Mouse (Mus musculus) ovary, postnatal 36 days (tissue): ENCODE measurements at regions not wholly inside any gene's neighbourhood (a gene's known extent, or its start where the extent isn't known, plus 50 kb on each side); places are given as distances from the start of the nearest gene placed in this dataset.

Experiments
- DNase-seq: peaks from one replicate; pipeline ENCODE4 v3.0.0; 2022; ENCODE audit warnings: low spot score, mixed read lengths

DNA sequence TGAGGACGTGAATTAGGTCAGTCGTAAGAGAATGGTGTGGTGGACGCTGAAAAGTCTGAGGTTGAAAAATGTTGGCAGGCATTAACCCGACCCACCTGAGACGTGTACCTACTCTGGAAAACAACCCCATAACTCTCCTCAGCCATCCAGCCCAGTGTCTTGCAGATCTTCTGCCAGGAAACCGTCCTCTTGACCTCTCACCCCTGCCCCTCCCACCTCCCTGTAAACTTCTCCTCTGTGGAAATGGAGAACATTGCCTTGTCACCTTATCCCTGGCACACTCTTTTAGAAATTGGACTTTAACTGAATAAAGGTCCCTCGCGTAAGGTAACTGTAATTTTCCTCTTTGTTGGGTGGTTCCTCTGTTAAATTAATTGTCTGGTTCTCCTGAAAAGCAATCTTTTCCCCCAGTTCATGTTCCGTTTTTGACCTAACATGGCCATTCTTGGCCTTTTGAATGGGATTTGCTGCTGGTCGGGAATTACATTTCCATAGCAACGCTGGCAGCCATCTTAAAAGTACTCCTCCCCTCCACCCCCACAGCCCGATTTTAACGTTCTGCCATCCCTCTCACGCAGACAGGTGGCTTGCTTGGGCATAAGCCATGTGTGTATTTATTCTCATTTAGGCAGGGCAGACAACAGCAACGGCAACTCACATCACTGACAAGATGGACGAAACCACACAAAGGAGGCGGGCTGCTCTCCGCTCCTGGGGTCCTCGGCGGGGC, 196.8 kb upstream of the 4931429L15Rik start:
- DNase-seq: no peak

DNA sequence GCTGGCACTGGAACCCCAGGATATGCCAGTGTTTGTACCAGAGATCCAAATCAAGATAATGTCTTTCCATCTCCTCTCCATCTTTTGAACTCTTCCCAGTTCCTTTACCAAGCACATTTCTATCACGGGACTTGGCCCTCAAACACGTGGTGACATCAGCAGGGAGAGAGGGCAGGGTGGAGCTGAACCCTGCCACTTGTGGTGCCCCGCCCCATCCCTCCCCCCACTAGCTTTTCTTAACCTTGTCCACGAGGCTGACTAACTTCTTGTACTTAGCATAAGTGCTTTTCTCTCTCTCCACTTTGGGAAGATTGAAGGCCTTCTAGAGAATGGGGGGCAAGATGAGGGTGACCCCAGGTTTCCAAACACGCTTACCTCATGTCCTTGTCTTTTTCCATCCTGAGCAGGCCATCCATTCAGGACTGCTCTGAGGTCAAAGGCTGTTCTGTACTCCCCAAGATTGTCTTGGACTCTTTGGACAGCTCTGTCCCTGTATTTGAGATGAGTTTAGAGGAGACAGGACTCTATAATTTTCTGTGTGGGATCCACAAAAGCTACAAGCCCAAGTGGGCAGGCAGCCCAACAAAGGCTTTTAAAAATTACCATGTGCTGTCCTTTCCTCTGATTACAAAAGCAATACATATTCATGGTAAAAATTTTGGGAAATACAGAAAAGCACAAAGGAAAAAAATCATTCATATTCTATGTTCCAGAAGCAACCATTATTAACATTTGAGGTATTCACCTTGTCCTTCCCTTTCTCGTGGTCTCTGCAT, 192.7 kb upstream of the 4931429L15Rik start:
- no peak for DNase-seq

DNA sequence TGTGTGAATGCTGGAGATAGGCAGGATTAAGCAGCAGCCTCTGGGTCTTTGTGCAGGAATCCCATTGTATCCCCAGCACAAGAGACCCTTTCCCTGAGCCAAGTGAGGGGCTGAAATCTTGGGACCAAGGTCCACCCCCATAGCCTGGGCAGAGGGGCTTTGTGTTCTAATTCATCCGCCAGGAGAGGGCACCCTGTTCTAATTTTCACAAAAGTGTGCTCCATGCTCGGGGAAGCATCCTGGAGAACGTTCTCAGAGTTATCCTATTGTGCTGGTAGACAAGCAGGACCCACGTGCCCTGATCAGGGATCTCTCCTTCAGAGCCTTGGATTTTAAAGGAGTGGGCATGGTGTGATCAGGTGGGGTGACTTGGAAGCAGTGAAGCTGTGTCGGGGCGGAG, 191.5 kb upstream of the 4931429L15Rik start:
- DNase-seq: no peak

DNA sequence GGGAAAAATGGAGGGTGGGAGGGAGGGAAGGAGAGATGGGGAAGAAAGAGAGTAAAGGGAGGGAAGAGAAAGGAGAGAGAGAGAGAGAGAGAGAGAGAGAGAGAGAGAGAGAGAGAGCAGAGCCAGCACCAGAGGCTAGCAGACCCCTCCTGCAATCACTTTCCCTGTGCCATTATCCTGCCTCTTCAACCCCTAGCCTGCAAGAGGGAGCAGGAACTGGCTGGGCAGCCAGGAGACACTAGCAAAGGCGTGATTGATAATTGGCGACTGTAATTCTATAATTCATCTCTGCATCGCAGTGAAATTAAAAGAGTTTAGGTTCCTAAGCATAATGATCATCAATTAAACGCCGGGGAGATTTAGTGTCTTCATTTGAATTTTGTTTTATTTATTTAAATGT, 190.1 kb upstream of the 4931429L15Rik start:
- no peak for DNase-seq

DNA sequence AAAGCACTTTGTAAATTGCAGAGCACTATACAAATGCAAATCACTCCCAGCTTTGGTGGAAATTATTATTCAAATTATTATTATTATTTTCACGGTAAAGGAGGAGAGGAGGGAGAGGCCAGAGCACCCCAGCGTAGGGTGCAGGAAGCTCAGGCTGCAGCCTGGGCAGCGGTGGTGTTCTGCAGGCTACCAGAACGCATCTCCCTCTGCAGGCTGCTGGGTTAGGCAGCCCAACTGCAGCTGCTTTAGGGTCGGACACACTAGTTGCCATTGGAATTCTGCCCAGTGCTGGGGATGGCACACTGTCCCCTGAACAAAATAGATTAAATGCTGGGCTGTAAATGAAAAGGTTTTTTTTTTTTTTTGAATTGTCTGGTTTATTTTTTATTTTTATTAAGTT, 189.7 kb upstream of the 4931429L15Rik start:
- DNase-seq: no peak

DNA sequence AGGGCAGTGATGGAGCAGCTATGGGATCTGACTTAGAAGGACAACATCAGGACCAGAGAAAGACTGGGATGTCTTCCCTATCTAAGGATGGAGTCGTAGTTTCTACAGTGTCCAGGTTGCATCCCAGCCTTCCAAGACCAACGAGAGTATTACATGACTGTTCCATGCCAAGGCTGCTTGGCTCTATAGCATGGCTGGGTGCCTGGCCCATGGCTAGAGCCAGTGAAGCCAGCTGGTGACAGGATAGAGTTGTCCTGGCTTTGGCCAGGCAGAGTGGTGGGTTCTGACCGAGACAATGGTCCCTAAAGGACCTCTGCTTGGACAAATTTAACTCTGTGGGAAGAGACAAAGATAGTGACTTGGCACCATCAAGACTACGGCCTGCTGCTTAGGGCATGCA, 187.2 kb upstream of the 4931429L15Rik start:
- no peak for DNase-seq

DNA sequence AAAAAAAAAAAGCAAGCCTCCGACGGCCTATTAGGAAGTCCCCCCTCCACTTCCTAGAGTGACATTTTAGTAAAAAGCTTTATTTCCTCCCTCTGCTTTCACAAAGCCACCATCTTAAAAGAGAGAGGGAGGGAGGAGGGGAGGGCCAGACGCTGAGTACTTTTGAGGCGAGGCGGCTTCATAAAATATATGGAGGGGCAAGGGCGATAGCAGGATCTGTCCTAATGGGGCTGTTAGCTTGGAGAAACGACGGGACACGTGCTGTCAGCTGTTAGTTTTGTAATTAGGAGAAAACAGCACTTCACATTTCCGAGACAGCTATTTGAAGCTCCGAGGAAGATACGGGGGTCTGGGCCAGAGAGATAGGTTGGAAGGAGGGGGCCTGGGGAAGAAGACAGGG, 184.8 kb upstream of the 4931429L15Rik start:
- DNase-seq: no peak

DNA sequence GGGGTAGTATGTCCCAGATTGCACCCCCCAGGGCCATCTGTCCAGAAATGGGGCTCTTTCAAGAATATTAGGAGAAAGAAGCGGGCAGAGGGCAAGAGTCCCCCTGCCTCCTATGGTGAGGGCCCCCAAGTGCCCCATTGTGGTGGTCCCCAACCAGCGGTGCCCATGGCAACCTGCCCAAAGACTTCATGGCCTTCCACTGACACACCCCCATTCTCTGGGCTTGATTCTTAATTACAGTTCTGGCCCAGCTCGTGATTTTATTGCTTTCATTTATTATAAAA, 184.3 kb upstream of the 4931429L15Rik start:
- no peak for DNase-seq

DNA sequence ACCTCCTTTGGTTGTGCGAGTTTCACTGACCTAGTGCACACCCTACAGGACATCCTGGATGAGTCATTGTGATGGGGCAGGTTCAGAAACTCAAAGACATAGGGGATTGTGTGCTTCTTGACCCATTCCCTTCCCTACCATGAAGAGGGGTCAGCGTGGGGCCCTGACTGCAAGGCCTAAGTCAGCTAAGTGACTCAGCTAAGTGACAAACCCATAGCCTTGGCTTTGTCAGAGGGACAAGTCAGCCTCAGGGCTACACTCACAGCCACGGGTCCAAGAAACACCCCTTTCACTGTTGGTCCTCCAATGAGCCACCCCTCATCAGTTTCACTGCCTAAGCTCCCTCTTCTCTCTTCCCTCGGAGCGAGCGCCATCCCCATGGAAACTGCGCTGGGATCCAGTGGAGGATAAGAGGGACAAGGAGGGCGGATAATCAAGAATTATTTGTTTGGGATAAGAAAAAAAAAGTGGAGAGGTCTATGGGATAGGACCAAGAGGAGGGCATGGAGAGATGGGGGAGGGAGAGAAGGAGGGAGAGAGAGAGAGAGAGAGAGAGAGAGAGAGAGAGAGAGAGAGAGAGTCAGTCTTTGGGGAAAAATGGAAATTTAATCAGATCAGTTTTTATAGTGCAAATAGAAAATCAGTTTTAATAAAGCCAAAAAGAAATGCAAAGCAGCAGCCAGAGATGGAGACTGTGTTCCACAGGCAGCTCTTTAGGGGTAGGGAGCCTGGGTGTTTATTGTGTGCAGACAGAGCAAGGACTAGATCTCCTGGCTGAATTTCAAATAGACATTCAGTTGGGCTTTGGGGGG, 183.7 kb upstream of the 4931429L15Rik start:
- DNase-seq: no peak

DNA sequence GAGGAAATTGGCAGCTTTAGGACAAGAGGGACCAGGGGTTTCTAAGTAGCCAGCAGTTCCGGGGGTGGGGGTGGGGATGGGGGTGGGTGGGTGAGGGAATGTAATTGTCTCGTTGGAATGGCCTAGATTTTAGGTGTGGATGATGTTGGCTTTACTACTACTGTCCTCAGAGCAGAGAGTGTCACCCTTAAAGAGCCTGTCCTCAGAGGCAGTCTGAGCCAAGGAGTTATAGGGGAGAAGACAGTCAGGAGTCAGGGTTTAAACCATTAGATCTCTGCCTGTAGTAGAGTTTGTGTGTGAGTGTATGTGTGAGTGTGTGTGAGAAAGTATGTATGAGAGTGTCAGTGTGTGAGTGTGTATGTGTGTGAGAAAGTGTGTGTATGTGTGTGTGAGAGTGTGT, 179.6 kb upstream of the 4931429L15Rik start:
- DNase-seq: no peak

DNA sequence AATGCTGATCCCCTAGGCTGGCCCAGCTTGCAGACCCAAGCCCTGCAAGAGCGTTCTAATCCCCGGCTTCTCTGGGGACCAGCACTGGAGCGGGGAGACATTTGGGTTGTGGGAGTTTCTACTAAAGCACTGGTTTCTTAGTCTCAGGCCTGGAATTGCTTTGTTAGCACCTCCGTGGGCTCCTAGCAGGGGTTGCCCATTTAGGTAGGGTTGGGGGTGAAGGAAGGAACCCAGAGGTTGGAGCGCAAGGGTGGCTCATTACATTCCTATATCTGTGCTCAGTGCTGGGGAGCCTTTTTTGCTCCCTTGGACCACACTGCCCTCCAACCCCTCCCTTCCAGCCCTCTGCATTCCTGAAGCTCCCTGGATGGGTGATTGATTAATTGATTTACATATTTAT, 179.1 kb upstream of the 4931429L15Rik start:
- no peak for DNase-seq

DNA sequence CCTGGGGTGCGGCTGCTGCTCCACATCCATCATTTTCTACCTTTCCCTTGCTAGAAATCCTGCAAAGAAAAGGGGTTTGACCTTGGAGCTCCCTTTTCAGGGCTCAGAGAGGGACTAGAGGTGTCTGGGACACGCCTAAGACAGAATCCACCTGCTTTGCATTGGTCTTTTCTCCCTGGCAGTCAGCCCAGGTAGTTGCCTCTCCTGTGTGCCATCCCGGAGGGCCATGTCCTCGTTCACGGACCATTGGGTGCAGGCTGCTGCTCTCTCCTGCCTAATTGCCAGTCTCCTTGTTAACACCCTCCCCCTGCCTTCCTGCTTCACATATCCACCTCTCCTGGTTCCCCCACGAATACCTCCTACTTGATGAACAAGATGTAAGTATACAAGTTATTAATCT, 175.5 kb upstream of the 4931429L15Rik start:
- DNase-seq: no peak

DNA sequence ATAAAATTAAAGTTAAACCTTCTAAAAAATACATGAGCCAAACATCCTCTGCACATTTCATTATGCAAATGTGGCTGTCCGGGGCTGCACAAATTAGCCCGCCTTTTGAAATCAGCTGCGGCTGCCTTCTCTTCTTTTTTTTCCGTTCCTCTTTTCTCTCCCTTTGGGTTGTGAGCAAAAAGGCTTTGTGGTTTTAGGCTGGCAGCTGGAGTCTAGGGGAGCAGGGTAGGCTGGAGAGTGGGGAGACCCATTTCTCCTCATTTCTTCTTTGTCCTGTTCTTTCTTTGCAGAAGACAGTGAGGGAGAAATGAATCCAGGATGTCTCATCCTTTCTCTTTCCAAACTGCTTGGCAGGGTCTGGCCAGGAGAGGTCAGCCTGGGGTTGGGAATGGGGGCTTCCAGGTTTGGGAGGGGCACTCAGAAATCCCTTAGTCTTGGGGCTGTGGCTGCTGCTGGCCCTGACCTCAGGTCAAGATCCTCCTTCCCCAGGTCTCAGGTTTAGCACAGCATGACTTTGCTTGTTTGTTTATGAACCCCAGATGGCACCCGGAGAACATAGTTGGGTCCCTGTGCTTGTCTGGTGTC, 163.2 kb upstream of the 4931429L15Rik start:
- DNase-seq: no peak

DNA sequence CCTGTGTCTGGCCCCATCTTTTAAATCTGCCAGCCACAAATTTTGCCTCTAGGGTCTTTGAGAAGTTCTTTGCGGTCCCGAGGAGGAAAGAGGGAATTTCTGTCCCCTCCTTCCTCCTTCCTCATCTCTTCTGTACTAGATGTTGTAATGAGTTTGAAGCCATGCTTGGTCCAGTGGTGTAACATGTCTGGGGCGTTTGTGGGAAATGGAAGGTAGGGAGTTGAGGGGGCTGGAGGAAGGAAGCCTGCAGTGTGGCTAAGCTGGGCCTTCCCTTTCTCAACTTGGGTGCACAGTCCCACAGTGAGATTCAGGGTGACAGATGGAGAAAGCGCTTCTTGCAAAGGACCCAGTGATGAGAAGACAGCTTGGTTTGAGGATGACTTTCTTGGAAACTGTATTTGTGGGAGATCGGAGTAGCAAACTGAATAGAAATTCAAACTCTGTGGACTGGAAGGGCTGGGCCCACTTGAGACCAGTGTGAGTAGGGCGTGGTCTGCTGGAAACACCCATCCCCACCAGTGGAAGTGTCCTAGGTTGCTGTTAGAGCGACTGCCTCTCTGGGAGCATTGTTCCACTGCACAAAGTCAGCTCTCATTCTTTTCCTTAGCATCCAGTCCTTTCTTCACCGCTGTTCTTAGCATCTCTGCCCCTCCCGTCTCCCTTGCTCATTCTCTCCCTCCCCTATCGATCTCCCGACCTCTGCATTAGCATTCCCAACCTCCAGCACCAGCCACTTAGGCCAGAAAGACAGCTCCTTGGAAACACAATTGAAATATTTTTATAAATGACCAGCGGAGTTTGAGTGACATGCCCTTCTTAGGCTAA, 162.5 kb upstream of the 4931429L15Rik start:
- no peak for DNase-seq

DNA sequence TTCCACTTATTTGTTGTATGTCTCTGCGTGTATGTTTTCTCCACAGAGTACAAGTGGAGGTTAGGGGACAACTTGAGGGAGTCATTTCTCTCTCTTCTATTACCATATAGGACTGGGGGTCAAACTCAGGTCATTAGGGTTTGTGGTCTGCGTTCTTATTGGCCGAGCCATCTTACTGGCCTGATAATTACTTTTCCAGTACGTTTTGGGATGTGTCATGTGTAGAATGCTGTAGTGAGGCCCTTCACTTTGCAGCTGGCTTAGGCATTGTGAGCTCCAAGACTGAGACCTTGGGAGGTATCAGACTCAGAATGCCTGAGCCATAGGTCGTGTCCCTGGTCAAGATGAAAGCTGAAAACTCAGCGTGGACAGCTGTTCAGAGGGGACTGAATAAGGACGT, 161.7 kb upstream of the 4931429L15Rik start:
- no peak for DNase-seq

DNA sequence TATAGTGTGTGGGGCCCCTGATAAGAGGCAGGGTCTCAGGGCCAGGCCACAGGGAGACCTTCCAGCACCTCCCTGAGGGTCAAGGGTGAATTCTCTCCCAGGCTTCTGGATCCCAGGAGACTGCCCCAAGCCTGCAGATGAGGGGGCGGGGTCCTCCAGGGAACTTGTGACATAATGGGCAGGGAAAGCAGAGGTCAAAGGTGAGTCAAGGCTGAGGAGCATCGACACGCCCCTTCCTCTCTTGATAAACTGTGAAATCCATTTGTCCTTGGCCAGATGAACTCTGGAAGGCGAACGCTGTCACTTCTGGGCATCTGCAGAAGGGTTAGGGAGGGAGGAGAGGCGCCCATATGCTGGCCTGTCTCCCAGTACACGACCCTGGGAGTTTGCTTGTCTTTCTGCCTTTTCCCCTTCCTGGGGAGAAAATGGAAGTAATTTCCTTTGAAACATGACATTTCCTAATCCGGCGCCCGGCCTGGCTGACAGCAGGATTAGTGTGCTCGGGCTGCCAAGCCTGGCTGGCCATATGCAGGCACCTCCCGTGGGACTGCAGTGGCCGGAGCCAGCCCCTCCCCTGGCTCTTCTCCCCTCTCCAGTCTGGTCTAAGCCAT, 160.4 kb upstream of the 4931429L15Rik start:
- DNase-seq: peak; percentile 24

DNA sequence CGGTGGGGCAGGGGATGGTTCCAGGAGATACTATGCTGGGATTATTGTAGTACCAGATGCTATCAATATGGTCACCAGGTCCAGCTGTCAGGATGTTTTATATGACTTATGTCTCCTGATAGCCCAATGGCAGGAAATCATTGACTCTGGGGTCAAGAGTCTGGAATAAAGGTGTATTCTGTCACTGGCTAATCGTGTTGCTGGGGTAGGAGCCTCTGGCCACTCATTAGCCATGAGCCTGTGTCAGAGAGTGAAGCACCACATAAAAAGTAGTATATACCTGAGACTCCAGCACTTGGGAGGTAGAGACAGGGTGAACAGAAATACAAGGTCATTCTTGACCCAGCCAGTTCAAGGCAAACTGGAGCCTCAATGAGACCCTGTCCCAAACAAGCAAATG, 158.8 kb upstream of the 4931429L15Rik start:
- no peak for DNase-seq

DNA sequence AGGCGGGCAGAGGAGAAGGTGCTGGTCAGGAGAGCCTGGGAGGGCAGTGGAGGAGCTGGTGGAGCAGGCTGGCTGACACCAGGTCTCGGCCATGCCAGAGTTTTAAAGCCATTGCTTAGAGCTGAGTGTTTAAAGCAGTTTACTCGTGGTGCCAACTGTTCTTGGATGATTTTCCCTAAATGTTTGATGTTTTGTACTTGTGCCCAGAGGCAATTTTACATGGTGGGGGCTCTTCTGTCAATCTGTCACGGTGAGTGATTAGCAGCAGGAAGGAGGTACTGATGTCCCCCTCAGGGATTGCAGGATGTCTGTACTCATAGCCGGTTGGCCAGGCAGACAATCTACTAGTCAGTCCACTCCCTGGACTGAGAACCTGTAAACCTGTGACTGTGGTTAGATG, 156.7 kb upstream of the 4931429L15Rik start:
- no peak for DNase-seq

DNA sequence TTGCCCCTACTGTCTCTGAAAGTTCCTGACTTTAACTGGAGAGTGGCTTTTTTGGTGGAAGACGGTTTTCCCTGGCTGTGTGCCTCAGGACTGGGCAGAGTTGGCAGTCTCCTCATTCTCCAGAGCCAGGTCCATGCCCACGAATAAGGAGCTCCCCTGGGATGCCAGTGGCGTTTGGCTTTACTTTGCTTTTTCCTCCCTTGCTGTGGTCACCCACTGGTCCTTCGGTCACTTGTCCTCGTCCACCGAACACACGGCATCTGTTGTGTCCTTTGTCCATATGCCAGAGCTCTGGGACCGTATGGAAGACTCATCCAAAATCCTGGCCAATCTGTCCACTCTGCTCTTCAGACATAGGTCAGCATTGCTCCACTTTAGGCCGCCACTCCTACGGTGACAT, 153.9 kb upstream of the 4931429L15Rik start:
- no peak for DNase-seq

DNA sequence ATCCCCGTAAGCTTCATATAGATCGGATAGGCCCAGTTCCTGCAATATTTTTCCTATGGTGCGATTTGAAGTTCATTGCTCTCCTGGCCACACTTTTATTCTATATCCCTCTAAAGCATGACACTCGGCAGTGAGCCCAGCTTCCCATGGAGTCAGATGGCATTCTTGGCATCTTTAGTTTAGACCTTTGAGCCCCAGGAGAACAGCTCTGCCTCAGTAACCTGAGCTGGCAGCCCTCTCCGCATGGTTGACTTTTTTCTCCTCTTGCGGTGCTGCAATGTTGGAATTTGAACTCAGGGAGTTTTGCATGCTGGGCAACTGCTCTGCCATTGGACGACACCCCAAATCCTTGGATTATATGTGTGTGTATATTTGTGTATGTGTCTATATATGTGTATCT, 149.7 kb upstream of the 4931429L15Rik start:
- DNase-seq: no peak

DNA sequence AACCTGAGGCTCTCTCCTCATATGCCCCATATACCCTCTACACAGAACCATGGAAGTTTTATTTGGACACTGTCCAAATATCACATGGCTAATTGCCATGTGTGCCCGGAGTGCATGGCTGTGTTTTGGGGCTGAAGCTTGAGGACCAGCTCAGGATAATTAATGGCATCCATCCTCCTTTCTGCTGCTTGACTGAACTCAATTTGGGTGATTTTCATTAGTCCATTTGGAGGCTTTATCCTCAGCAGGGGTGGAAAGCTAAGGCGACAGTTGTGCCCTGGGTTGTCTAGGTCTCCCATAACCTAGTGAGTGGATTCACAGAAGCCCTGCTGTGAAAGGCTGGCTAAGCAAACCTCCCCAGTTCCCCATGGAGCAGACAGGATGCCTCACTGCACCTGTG, 148.5 kb upstream of the 4931429L15Rik start:
- DNase-seq: no peak
